Mouse (Mus musculus) lung, postnatal 0 days (tissue): ENCODE data around the gene Htra1.

Source experiments
- CTCF ChIP-seq: IDR thresholded peaks from 2 replicates; pipeline ENCODE4 v1.5.1; 2016; ENCODE audit warnings: antibody characterized with exemption, mild to moderate bottlenecking
- EP300 ChIP-seq: IDR thresholded peaks from 2 replicates; pipeline ENCODE4 v1.6.1; 2016; ENCODE audit warnings: antibody characterized with exemption, mild to moderate bottlenecking, control low read depth

DNA sequence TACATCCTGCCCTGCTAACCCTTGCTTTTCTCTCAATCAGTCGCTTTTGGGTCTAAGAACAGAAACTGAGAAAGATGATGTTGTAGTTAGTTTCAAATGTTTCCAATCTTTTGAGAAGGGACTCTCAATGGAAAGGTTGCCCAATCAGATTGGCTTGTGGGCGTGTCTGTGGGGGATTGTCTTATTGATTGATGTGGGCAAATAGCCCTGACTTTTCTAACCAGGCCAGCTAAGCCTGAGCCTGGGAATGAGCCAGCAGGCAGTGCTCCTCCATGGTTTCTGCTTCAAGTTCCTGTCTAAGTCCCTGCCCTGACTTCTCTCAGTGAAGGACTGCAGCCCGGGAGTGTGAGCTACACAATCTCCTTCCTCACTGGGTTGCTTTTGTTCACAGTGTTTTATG is 53.5 kb downstream of the Htra1 start:
- TF ChIP-seq CTCF = no peak
- no peak for TF ChIP-seq EP300
